In the genomic region with DNA sequence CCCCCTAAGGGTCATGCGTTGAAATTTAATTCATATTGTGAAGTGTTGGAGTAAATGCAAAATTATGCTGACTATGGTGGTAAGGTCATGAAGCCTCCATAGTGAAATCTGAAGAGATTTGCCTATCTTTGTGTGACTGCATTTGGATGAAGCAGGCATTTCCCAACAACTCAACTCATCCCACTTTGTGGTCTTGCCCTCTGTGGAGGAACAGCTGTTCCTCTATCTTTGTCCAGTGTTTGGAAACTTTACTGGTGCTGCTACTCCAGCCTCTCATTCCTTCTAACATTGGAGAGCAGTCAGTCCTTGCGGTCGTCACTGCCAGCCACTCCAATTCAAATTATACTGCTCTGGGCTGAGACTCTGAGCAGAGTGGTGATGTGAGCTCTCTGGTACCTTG, we compare ENCODE assay signal across 20 mouse cellular contexts. TPM values are rescaled to one million over a fixed set of nuclear protein-coding genes. Genes with fewer than 3 reads are reported as not detected.
"Had no signal": no experiment of that assay in that cellular context is flagged by ENCODE, and none has a peak within 500 bp of the region (broad histone marks: within the 10 kb centered on the region; RNA-seq: fewer than 3 reads in every experiment).

No protein-coding gene starts in this region.

- H3K4me2 ChIP-seq: limb, embryonic 15.5 days; liver, embryonic 12.5 days; lung, embryonic 14.5 days; midbrain, embryonic 12.5 days had no signal

- DNase-seq: kidney, adult 11 months; kidney, adult 9 months; kidney, postnatal 36 days; left cerebral cortex, postnatal 4 days; lung, postnatal 14 days; right cerebral cortex, adult 18-20 months; right cerebral cortex, postnatal 25 days; thymus, adult 18-20 months; thymus, postnatal 14 days had no signal

- H3K9ac ChIP-seq: limb, embryonic 15.5 days; liver, embryonic 12.5 days; lung, embryonic 14.5 days; midbrain, embryonic 12.5 days had no signal

- H3K36me3 ChIP-seq: limb, embryonic 15.5 days; liver, embryonic 12.5 days; midbrain, embryonic 12.5 days had no signal

- H3K4me1 ChIP-seq: limb, embryonic 15.5 days; liver, embryonic 12.5 days; midbrain, embryonic 12.5 days had no signal

- H3K27me3 ChIP-seq: limb, embryonic 15.5 days; liver, embryonic 12.5 days; midbrain, embryonic 12.5 days had no signal

- H3K27ac ChIP-seq: kidney, postnatal 0 days; layer of hippocampus, adult 2 months; limb, embryonic 15.5 days; liver, embryonic 12.5 days; midbrain, embryonic 12.5 days had no signal

- ATAC-seq: liver, embryonic 12.5 days; midbrain, embryonic 16.5 days had no signal

- H3K4me3 ChIP-seq: layer of hippocampus, adult 2 months; limb, embryonic 15.5 days; liver, embryonic 12.5 days; midbrain, embryonic 12.5 days had no signal

- H3K9me3 ChIP-seq: limb, embryonic 15.5 days; liver, embryonic 12.5 days; midbrain, embryonic 12.5 days had no signal

RNA-seq across cellular contexts. Expression of a gene that starts 19.6 kb away (rescaled TPM):
- total RNA-seq: megakaryocyte-erythroid progenitor cell, adult 5-6 weeks had no signal
- polyA plus RNA-seq: kidney, postnatal 0 days; limb, embryonic 15.5 days; liver, embryonic 12.5 days; liver, embryonic 16.5 days; lung, embryonic 14.5 days; midbrain, embryonic 12.5 days; small intestine, adult 2 months; urinary bladder, adult 2 months had no signal
